Mouse (Mus musculus) heart, postnatal 36 days (tissue): ENCODE measurements at regions not wholly inside any gene's neighbourhood (a gene's known extent, or its start where the extent isn't known, plus 50 kb on each side); places are given as distances from the start of the nearest gene placed in this dataset.

Experiments used
- DNase-seq, 2 experiments: peaks; one replicate each; pipeline ENCODE4 v3.0.0; 2021 to 2022
- intact Hi-C: fragments of 180-260 bp; cut with DNase I; formaldehyde crosslinking; loops from one replicate; pipeline ENCODE4 v1.15.1; 2025

DNA sequence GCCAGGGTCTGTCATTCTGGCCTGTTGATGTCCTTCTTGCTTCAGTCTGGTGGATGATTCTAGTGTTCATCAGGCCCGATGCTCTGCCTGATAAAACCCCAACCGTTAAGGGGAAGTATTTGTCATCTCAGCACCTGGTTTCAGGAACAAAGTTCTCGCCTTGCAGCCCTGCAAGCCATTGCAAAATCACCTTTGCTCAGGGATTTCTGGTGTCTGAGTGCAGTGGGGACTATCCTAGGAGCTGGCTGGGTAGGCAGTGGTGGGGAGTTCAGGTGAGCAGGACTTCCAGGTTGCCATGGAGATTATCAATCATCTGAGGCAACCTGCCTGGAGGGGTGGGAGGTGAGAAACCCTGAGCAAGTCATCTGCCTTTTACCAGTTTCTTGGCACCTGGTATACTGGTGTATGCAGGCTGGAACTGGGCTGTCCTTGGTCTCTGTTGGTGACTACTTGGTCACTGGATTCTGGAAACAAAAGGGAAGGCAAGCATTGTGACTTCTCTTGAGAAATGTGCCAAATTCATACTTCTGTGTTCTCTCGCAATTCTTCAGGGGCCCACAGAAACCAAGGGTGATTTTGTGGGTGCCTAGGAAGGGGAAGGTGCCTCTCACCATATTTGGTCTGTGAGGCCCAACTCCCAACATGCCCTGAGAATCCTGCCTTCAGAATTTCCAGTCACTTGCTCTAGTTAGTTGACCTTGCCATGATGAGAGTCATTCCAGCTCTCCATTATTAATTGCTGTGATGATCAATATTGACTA, 154.7 kb upstream of the Id2 start:
- intact Hi-C loops = no loop called here
- no peak for DNase-seq

DNA sequence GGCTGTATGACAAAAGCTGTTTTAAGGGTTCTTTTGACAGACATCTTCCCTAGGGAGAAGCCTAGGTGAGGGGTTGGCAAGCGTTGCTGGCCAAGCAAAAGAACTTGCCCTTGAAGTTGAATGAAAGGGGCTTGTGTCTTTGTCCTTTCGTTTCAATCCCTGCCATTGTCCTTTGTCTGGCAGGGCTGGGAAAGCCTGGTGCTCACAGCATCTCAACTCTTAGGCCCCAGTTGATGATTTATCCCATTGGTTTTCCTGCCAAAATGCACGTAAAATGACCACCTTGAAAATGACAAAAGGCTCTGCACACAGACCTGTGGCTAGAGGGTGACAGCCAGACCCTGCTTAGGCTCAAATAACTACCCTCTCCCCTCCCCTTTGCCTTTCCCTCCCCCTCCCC, 153.9 kb upstream of the Id2 start:
- intact Hi-C loops = no loop called here
- no peak for DNase-seq

DNA sequence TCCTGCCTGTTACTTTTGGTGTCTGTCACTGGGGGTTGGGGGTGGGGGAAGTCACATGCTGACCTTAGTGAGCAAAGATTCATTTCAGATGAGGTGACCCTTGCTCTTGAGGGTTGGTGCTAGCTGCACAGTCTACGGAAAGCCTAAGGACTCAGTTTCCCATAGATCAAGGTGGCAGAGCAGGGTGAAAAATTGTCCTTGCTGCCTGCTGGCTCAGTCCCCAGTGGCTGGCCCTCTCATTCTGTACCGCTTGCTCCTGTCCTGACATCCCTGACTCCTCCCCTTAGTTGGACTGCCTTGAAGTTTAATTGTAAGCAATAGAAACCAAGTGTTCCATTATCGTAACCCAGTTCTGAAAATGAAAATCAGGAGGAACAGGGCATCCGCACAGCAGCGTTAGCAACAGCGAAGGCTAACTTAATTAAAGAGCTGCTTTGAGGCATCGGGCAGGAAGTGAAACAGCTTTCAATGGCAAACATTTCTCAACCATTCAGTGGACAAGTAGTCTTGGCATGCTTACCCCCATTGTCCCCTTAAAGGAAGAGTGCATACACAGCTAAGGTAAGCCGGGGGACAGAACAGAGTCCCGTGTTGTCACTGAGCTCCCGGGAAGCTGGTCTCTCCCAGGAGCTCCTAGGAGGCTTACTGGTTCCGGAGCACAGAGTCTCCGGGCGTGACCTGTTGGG, 151.9 kb upstream of the Id2 start:
- intact Hi-C loops = no loop called here
- no peak for DNase-seq

DNA sequence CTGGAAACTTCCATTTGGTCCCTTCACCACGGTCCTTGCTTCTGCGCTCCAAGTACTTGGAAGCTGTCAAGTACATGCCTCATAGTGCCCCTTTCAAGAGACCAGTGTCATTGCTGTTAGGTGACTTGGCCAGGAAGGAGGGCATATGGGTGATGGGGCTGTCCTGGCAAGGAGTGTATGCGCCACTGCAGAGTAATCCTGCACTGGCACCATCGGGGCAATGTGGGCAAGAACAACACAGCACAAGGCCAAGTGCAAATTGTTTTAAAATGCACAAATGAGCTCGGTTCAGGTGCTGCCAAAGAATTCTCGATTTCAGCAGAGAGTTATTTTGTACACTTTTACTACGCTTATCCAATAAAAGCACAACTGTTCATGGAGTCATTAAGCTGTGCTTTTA, 149.6 kb upstream of the Id2 start:
- DNase-seq = no peak
- intact Hi-C loops = no loop called here

DNA sequence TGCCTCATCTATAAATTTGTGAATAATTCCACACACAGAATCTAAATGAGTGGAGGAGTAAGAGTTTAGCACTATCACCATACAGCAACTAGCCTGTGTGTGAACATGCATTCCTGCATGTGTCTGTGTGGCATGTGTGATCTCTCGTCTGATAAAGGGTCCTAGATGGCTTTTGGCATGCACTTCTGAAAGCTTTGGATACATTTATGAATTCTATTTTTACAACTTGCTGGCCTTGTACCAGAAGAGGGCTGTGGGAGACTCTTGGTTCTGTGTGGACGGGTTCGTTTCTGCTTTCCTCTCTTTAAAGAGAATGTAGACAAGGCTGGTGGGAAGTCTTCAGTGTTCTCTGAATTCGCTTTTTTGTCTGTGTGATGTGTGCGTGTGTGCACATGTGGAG, 148.7 kb upstream of the Id2 start:
- no peak for DNase-seq
- intact Hi-C loops = no loop called here

DNA sequence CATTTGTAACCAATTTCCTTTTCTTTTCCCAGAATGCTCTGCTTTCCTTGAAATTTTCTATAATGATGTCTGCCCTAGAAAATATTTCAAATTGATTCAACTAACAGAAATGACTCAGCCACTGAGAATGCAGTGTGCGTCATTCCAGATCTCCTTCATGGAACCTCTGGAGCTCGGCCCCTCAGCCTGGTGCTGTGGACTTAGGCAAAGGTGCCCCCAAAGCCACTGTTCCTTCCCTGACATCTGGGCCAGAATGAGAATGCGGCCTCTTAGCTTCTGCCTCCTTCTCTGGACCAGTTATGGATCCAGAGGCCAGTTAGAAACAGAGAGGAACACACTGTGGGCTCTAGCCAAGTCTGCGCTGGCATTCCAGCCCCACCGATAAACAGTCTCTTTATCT, 148.3 kb upstream of the Id2 start:
- no peak for DNase-seq
- intact Hi-C loops = no loop called here

DNA sequence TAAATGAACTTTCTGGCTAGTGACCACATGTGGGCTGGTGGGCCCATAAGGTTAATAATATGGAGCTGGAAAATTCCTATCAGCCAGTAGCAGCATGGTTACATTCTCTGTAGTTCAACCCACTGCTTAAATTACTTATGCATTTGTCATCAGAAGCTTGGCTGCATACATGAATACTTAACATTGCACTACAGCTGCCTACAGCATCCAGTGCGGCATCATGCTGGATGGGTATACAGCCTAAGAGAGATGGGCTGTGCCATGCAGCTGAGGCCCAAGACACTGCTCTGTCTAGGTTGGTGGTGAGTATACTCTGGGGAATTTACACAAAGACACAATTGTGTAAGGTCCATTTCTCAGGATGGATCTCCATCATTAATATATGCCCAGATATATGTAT, 147.7 kb upstream of the Id2 start:
- intact Hi-C loops = no loop called here
- no peak for DNase-seq

DNA sequence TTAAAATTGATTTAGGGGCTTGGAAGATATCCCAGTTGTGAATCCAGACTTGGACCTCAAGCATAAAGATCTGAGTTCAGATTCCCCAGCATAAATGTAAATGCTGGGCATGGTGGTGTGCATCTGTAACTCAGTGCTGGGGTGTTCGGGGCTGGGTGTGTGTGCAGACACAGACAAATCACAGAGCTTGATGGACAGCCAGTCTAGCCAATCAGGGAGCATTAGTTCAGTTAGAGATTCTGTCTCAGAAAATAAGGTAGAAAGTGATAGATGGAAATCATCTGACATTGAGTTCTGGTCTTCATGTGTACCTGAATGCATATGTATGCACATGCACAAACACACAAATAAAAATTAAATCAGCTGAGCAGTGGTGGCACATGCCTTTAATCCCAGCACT, 147.0 kb upstream of the Id2 start:
- intact Hi-C loops = no loop called here
- DNase-seq = no peak

DNA sequence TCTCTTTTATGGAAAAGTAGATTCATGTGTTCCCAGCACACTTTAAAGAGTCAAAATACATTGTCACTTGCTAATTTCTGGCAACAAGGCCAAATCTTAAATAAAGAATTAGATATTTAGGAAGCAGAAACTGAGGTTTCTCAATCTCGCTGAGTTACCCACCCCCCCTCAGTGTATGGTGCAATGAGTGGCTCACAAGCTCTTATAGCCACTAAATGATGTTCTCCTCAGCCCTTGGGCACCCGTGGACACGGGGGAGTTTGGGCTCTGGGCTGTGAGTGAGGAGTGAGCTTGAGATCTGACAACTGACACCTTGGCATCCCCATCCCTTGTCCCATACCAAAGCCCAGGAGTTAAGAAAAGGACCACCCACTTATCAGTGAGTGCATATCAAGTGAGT, 145.4 kb upstream of the Id2 start:
- DNase-seq = no peak
- intact Hi-C loops = no loop called here

DNA sequence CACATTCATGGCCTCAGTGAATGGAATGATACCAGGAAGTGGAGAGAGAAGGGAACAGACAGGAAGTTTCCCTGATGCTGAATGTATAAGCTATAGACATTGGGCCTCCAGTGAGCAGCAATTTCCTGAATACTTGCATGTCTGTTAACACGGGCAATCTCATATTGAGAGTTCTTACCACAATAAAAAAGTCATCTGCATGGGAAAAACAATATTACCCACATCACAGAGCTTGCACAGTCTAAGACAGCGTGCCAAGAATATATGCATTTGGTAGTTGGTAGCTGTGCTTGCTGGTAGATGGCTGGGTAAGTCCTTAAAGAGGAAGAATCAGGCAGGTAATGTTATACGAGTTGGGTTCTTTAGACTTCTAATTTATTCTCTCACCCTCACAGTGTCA, 144.7 kb upstream of the Id2 start:
- intact Hi-C loops = no loop called here
- DNase-seq = no peak

DNA sequence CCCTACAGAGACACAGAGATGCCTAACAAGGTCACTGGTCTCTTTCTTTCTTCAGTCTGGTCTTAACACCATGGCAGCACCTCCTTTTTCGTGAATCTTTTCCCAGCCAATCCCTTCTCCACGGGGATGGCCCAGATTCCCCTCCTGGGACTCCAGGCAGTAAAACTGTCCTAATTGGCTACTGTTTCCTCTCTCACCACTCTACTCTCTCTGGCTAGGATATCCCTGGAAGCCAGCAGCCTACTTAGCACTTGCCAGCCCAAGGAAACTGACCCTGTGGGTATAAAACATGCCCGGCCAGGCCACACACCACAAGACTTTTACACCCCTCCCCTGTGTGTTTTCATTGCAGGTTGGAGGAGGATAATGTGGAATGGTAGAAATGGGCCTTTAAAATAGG, 143.9 kb upstream of the Id2 start:
- intact Hi-C loops = no loop called here
- no peak for DNase-seq

DNA sequence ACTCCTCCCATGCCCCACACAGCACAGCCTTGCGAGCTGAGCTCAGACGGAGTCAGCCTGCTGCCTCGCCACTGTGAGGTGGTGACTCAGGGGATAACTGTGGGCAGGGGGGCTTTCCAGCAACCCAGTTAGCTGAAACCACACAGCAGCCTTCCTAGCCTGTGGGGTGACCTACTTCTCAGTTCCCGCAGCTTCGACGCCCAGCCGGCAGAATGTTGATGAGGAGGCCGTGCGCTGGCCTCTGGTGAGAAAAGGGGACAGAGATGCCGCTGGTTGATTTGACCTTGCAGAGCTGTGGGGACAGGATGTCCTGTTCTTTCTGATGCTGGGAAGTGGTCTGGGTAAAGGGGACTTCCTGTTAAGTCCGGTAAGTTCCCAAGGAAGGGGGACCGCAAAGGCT, 143.2 kb upstream of the Id2 start:
- no peak for DNase-seq

DNA sequence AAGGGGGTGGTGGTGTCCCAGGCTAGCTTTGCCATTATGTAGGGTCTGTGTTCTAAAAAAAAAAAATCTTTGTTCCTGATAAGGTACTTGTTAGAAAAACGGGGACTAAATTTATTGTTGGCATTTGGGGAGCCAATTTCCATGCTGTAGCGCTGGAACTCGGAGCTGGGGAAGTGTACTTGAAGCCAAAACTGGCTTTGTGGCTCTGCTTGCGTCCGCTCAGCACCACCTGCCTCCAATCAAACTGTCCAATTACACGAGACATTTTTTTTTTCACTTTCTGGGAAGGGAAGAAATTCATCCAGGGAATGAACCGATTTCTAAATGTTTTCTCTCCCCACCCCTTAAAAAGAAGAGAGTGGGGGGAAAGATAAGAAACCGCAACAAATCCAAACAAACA, 138.1 kb upstream of the Id2 start:
- DNase-seq = peak in 1 of 2 experiments; percentile 27
- intact Hi-C loops = no loop called here

More for the DNA sequence above, 143.2 kb upstream of the Id2 start:
- intact Hi-C loops = no loop called here

DNA sequence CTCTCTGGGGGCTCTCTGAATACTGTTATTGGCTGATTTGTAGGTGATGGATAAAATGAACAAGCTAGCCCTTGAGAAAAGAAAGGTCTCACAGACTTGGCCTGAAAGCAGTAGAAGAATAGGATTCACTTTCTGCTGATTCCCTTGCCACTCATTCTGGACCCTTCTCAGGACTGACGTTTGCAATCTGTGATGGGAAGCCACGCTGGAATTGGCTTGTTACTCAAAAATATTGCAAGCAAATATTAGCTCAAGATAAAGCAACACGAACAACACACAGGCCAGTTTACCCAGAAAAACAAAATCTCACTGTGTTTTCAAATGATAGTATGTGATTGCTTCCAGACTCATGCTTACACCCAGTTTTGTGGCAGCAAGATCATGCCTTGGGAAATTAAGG, 137.7 kb upstream of the Id2 start:
- intact Hi-C loops = loop anchor here (5.0 kb wide), 1 partner anchor 137 kb away; the partner anchor contains the start of gene Id2
- peak in 1 of 2 experiments; percentile 20 for DNase-seq

DNA sequence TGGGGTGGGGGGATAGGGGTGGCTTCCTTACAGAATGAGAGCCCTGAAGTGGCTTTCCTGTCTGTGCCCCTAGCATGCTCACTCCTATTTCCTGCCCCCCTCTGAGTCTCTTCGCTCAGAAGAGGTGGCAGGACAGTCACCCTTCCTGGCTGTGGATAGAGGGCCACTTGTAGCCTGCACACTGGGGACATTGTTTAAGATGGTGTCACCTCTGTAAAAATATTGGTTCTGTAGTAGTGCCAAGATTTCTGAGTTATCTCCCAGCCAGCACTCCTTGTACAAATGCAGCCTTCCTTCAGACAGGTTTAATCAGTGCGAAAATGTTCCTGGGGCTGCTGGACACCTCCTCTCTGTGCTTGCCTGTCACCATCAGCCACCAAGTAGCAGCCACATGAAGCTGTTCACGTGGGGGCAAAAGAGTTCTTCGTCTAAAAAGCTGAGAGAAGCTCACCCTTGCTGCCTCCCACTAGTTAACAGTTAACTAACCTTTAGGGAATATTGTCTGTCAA, 136.1 kb upstream of the Id2 start:
- intact Hi-C loops = loop anchor here (5.0 kb wide), 1 partner anchor 136 kb away; the partner anchor contains the start of gene Id2
- DNase-seq = no peak

DNA sequence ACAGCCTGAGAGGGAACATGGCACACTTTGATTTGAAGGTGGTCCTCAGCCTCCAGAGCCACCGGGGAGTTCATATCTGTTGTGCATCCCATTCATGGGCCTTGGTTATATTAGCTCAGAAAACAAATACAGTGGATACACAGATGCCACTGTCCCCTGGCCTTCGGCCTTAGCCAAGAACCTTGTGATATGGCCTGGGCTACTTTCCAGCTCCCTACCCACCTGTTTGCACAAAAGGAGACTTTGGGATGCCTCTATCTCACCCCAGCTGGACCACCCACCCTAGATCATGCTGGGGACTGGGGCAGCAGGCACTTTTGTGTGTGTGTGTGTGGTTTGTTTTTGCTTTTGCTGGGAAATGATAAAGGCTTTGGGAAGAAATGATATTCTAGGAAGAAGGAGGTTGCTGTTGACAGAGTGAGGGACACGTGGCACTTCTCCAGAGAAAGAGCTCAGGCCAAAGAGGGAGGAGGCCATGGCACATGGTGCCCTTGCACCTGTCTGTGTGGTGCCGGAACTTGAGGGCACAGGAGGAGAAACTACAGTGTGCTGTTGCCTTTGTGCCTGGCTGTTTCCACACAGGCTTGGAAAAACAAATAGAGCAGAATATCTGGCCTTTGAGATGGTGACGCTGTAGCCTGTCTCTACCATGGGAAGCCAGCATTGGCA, 135.6 kb upstream of the Id2 start:
- no peak for DNase-seq
- intact Hi-C loops = loop anchor here (5.0 kb wide), 1 partner anchor 135 kb away; the partner anchor contains the start of gene Id2

DNA sequence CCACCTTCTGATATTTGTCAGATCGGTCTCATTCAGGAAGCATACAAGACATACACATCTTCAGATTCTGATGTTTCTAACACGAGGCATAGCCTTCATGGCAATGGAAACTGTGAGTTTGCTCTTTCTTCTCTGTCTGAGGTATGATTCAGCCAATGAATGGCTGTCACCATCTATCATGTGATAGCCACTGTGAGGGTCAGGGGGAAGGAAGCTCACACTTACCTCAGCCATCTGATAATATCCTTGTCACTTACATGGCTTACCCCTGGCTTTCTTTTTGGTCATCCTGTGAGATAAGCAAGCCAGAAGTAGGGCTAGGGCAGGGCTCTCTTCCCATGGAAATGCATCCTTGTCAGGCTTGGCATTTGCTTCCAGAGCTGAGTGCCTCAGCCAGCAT, 131.8 kb upstream of the Id2 start:
- no peak for DNase-seq
- intact Hi-C loops = no loop called here

DNA sequence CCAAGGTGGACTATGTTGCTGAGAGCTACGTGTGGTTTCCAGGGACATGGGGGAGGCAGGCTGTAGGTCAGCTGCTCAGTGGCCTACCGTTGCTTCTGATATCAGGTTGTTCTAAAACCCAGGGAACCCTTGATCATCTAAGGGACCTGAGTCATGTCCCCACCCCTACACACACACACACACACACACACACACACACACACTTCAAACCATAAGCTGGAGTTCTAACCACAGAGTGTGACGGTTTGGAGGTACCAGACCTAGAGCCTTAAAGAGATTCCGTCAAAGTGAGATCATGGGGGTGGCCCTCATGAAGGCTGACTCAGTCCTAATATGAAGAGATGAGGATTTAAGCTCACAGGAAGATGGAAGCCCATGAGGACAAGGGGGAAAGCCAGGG, 130.8 kb upstream of the Id2 start:
- DNase-seq = no peak
- intact Hi-C loops = no loop called here

DNA sequence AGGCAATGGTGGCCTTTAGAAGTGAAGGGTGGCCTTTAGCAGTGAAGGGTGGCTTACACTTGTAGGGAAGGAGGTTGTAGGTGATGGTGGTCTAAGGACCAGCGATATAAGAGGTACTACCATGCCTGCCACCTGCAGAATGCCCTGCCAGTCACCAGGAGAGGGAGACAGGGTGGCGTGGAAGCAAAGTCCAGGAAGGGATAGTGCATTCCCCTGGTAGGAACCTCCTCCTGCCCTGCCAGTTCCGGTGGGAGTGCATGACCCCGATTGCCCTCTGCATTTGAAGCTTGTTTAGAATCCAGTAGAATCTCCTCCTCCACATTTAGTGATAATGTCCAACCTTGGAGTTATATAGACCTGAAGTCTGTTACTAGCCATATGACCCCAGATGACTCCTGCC, 127.7 kb upstream of the Id2 start:
- DNase-seq = no peak
- intact Hi-C loops = no loop called here

DNA sequence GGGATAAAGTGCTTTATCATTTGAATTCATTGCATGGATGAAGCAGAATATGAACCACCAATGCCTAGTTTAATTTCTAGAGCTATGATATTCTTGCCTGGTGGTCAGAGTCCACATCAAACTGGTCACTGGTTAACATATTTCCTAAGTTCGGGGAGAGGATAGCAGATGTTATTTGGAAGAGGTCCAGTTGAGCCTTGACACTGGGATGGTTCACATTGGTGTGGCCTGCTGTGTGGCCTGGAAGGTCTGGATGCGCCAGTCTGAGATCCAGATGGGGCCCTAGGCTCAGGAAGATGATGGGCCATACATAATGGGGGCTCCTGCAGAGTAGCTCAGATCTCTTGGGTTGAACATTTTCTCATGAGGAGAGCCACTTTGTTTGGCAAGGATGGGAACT, 127.3 kb upstream of the Id2 start:
- no peak for DNase-seq
- intact Hi-C loops = no loop called here

DNA sequence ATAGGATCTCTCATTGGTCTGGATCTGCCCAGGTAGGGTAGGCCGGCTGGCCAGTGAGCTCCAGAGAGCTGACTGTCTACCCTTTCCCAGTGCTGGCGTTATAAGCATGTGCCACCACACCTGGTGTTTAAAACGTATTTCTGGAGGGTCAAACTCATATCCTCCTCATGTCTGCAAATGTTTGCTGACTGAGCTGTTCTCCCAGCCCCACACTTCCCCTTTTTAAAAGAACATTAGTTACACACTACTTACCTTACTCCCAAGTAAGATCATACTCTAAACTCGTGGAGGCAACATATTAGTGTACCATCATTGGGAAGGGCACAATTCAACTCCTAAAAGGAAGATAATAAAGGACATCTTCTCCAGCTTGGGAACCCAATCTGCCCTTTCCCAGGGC, 126.6 kb upstream of the Id2 start:
- no peak for DNase-seq
- intact Hi-C loops = no loop called here

DNA sequence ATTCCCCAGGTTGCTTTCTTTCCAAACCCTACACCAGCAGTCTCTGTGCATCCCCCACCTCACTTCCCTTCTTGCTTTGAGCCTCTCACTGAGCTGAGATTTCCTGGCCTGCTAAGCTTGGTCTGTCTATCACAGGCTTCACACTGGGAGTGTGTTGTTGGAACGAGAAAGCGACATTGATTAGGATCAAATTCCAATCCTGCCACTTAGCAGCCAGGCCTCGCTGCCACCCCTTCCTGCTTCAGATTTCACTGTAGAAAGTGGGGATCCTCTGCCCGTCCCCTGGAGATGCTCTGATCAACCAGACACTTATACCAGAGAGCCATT, 123.8 kb upstream of the Id2 start:
- no peak for DNase-seq
- intact Hi-C loops = no loop called here
